17 mouse cellular contexts compared by ENCODE assay signal in the genomic region with DNA sequence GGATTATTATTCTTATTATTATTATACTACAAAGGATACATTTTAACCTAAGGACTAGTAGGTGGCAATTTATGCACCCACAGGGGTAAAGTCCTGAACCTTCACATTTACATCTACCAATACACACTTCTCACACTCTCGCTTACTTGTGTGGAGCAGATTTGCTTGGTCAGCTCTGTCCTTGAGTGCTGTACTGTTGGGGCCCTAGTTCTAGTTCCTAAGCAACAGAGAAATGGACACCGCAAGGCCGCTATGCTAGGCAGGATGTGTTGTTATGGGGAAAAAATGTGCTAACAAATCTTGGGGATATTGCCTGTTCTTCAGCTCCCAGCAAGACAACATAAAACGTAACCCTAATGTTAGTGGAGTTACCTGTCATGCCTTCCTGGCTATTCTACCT.
DNase-seq lines count a peak whose midpoint lies in the region; ATAC-seq and TF ChIP-seq lines count a peak whose summit lies in the region.
"Had no signal": no experiment of that assay in that cellular context is flagged by ENCODE, and none has a peak within 500 bp of the region (broad histone marks: within the 10 kb centered on the region; RNA-seq: fewer than 3 reads in every experiment).

No protein-coding gene starts in this region.

- H3K4me1 ChIP-seq in forebrain, embryonic 13.5 days: no peaks in the 10 kb centered on the region
- H3K4me1 ChIP-seq in forebrain, embryonic 11.5 days (replicated peaks; ENCODE audit: control insufficient read depth, insufficient read depth, low read length): no peaks in the 10 kb centered on the region
- no peaks in the 10 kb centered on the region for H3K4me1 ChIP-seq in hindbrain, embryonic 16.5 days (ENCODE audit: control insufficient read depth, insufficient read depth, low read depth, low read length)
- 0 out of 2 replicates have a peak, but pooled peaks cover 2% of the 10 kb centered on the region for H3K4me1 ChIP-seq in hindbrain, embryonic 12.5 days
- H3K4me1 ChIP-seq in midbrain, embryonic 16.5 days (ENCODE audit: control insufficient read depth, insufficient read depth, low read length): peaks cover 2% of the 10 kb centered on the region; the same call in 1 of the 2 replicates
- no peaks in the 10 kb centered on the region for H3K4me1 ChIP-seq in midbrain, embryonic 14.5 days (ENCODE audit: control insufficient read depth, insufficient read depth, low read length)

- no peak overlapping the region for H3K9ac ChIP-seq in forebrain, embryonic 13.5 days
- no peak overlapping the region for H3K9ac ChIP-seq in forebrain, embryonic 11.5 days (ENCODE audit: low read length)
- no peak overlapping the region for H3K9ac ChIP-seq in hindbrain, embryonic 16.5 days (ENCODE audit: low read depth, low read length)
- no peak overlapping the region for H3K9ac ChIP-seq in hindbrain, embryonic 12.5 days
- H3K9ac ChIP-seq in midbrain, embryonic 16.5 days (ENCODE audit: low read depth, low read length): no peak overlapping the region
- no peak overlapping the region for H3K9ac ChIP-seq in midbrain, embryonic 14.5 days (replicated peaks; ENCODE audit: low read length)
- H3K9ac ChIP-seq: hindbrain, embryonic 13.5 days had no signal

- no peaks in the 10 kb centered on the region for H3K27me3 ChIP-seq in forebrain, embryonic 13.5 days
- no peaks in the 10 kb centered on the region for H3K27me3 ChIP-seq in forebrain, embryonic 11.5 days (ENCODE audit: control insufficient read depth, insufficient read depth, low read length)
- no peaks in the 10 kb centered on the region for H3K27me3 ChIP-seq in hindbrain, embryonic 16.5 days (replicated peaks; ENCODE audit: control insufficient read depth, insufficient read depth, low read length)
- no peaks in the 10 kb centered on the region for H3K27me3 ChIP-seq in hindbrain, embryonic 12.5 days
- H3K27me3 ChIP-seq in midbrain, embryonic 16.5 days (ENCODE audit: control insufficient read depth, insufficient read depth, low read depth, low read length): no peaks in the 10 kb centered on the region
- H3K27me3 ChIP-seq in midbrain, embryonic 14.5 days (ENCODE audit: control insufficient read depth, insufficient read depth, low read length): no peaks in the 10 kb centered on the region
- H3K27me3 ChIP-seq: hindbrain, embryonic 13.5 days had no signal

- no peak for ATAC-seq in forebrain, embryonic 13.5 days
- ATAC-seq in forebrain, embryonic 11.5 days (replicated peaks; ENCODE audit: low FRiP score): no peak
- peak; percentile 63 for ATAC-seq in hindbrain, embryonic 16.5 days
- no peak for ATAC-seq in hindbrain, embryonic 12.5 days (ENCODE audit: low FRiP score)
- ATAC-seq in midbrain, embryonic 16.5 days: peak; percentile 30; the same call in 1 of the 2 replicates
- no peak for ATAC-seq in midbrain, embryonic 14.5 days (ENCODE audit: low FRiP score, low TSS enrichment)
- ATAC-seq: intestine, embryonic 16.5 days had no signal

- WGBS in forebrain, embryonic 13.5 days: 77% methylated on average over 4 of the region's 4 CpGs
- WGBS in forebrain, embryonic 11.5 days: 94% methylated on average over 4 of the region's 4 CpGs
- 82% methylated on average over 4 of the region's 4 CpGs for WGBS in hindbrain, embryonic 16.5 days
- 88% methylated on average over 4 of the region's 4 CpGs for WGBS in hindbrain, embryonic 12.5 days
- 70% methylated on average over 4 of the region's 4 CpGs for WGBS in midbrain, embryonic 16.5 days
- WGBS in midbrain, embryonic 14.5 days: 85% methylated on average over 4 of the region's 4 CpGs

- TF ChIP-seq CTCF in gastrocnemius, adult 2 months (IDR thresholded peaks at IDR 0.05): no peak

- H3K36me3 ChIP-seq in forebrain, embryonic 13.5 days (ENCODE audit: poor library complexity, severe bottlenecking): peaks cover 54% of the 10 kb centered on the region
- H3K36me3 ChIP-seq in forebrain, embryonic 11.5 days (ENCODE audit: control insufficient read depth, insufficient read depth, low read length): no peaks in the 10 kb centered on the region; the same call in 1 of the 2 replicates
- H3K36me3 ChIP-seq in hindbrain, embryonic 16.5 days (ENCODE audit: control insufficient read depth, insufficient read depth, low read length): peaks cover 15% of the 10 kb centered on the region; the same call in 1 of the 2 replicates
- peaks cover 65% of the 10 kb centered on the region for H3K36me3 ChIP-seq in hindbrain, embryonic 12.5 days
- peaks cover 26% of the 10 kb centered on the region for H3K36me3 ChIP-seq in midbrain, embryonic 16.5 days (ENCODE audit: control insufficient read depth, insufficient read depth, low read length)
- H3K36me3 ChIP-seq in midbrain, embryonic 14.5 days (ENCODE audit: control insufficient read depth, insufficient read depth, low read length): peaks cover 49% of the 10 kb centered on the region

- no peak overlapping the region for H3K4me3 ChIP-seq in forebrain, embryonic 13.5 days
- H3K4me3 ChIP-seq in forebrain, embryonic 11.5 days (ENCODE audit: low read depth, low read length): no peak overlapping the region
- H3K4me3 ChIP-seq in gastrocnemius, adult 2 months: no peak overlapping the region
- no peak overlapping the region for H3K4me3 ChIP-seq in hindbrain, embryonic 16.5 days (ENCODE audit: low read length)
- H3K4me3 ChIP-seq in hindbrain, embryonic 12.5 days: no peak overlapping the region
- H3K4me3 ChIP-seq in midbrain, embryonic 16.5 days (ENCODE audit: low read depth, low read length): no peak overlapping the region
- no peak overlapping the region for H3K4me3 ChIP-seq in midbrain, embryonic 14.5 days (replicated peaks; ENCODE audit: low read depth, low read length)
- H3K4me3 ChIP-seq: embryonic facial prominence, embryonic 10.5 days; hindbrain, embryonic 13.5 days had no signal

- no peak for DNase-seq in forebrain, embryonic 11.5 days (ENCODE audit: low spot score)
- DNase-seq in gastrocnemius, adult 2 months: no peak
- no peak for DNase-seq in gastrocnemius, postnatal 10 days
- DNase-seq in midbrain, embryonic 14.5 days: no peak
- DNase-seq: adrenal gland, postnatal 10 days; gastrocnemius, postnatal 36 days; heart, adult 18-20 months; heart, postnatal 36 days; kidney, adult 8-10 months had no signal

- intact Hi-C loops in gastrocnemius, adult 2 months (cut with DNase I): no loop called here

- H3K4me2 ChIP-seq in forebrain, embryonic 13.5 days: no peak overlapping the region
- H3K4me2 ChIP-seq in forebrain, embryonic 11.5 days (ENCODE audit: low read depth, low read length, severe bottlenecking): no peak overlapping the region
- H3K4me2 ChIP-seq in hindbrain, embryonic 16.5 days (ENCODE audit: low read length): no peak overlapping the region
- H3K4me2 ChIP-seq in hindbrain, embryonic 12.5 days (replicated peaks): no peak overlapping the region
- no peak overlapping the region for H3K4me2 ChIP-seq in midbrain, embryonic 16.5 days (ENCODE audit: low read length)
- H3K4me2 ChIP-seq in midbrain, embryonic 14.5 days (ENCODE audit: low read length): no peak overlapping the region
- H3K4me2 ChIP-seq: heart, embryonic 11.5 days; hindbrain, embryonic 13.5 days had no signal

- no peaks in the 10 kb centered on the region for H3K9me3 ChIP-seq in forebrain, embryonic 13.5 days (replicated peaks)
- no peaks in the 10 kb centered on the region for H3K9me3 ChIP-seq in forebrain, embryonic 11.5 days (ENCODE audit: control insufficient read depth, low read length)
- no peaks in the 10 kb centered on the region for H3K9me3 ChIP-seq in hindbrain, embryonic 16.5 days (ENCODE audit: control insufficient read depth, low read length)
- H3K9me3 ChIP-seq in hindbrain, embryonic 12.5 days (replicated peaks): no peaks in the 10 kb centered on the region
- no peaks in the 10 kb centered on the region for H3K9me3 ChIP-seq in midbrain, embryonic 16.5 days (replicated peaks; ENCODE audit: control insufficient read depth, low read length, poor library complexity, severe bottlenecking)
- H3K9me3 ChIP-seq in midbrain, embryonic 14.5 days (ENCODE audit: control insufficient read depth, low read length): no peaks in the 10 kb centered on the region
- H3K9me3 ChIP-seq: embryonic facial prominence, embryonic 10.5 days; hindbrain, embryonic 13.5 days had no signal

- H3K27ac ChIP-seq in forebrain, embryonic 13.5 days: 0 out of 2 replicates have a peak overlapping the region, but pooled peaks have one; percentile 12
- no peak overlapping the region for H3K27ac ChIP-seq in forebrain, embryonic 11.5 days (ENCODE audit: low read depth, low read length)
- H3K27ac ChIP-seq in gastrocnemius, adult 2 months: peak overlapping the region; percentile 8; the same call in 1 of the 2 replicates
- no peak overlapping the region for H3K27ac ChIP-seq in hindbrain, embryonic 16.5 days (ENCODE audit: low read depth, low read length)
- H3K27ac ChIP-seq in hindbrain, embryonic 12.5 days: no peak overlapping the region
- H3K27ac ChIP-seq in midbrain, embryonic 16.5 days (ENCODE audit: low read length): no peak overlapping the region
- H3K27ac ChIP-seq in midbrain, embryonic 14.5 days (replicated peaks; ENCODE audit: low read depth, low read length): no peak overlapping the region
- H3K27ac ChIP-seq: embryonic facial prominence, embryonic 10.5 days; hindbrain, embryonic 13.5 days had no signal

Comparison
In these comparisons a context has a peak if more than half of its experiments do, and no peak if none do; other contexts are left out.
1. ATAC-seq: peak in hindbrain, embryonic 16.5 days (single experiment) and midbrain, embryonic 16.5 days (single experiment); none in forebrain, embryonic 13.5 days (single experiment), forebrain, embryonic 11.5 days (single experiment), hindbrain, embryonic 12.5 days (single experiment) and midbrain, embryonic 14.5 days (single experiment).
2. H3K27ac ChIP-seq: peak in forebrain, embryonic 13.5 days (single experiment) and gastrocnemius, adult 2 months (single experiment); none in forebrain, embryonic 11.5 days (single experiment), hindbrain, embryonic 16.5 days (single experiment), hindbrain, embryonic 12.5 days (single experiment), midbrain, embryonic 16.5 days (single experiment) and midbrain, embryonic 14.5 days (single experiment).